Comparison of ENCODE assay signal across 18 mouse cellular contexts in the genomic region with DNA sequence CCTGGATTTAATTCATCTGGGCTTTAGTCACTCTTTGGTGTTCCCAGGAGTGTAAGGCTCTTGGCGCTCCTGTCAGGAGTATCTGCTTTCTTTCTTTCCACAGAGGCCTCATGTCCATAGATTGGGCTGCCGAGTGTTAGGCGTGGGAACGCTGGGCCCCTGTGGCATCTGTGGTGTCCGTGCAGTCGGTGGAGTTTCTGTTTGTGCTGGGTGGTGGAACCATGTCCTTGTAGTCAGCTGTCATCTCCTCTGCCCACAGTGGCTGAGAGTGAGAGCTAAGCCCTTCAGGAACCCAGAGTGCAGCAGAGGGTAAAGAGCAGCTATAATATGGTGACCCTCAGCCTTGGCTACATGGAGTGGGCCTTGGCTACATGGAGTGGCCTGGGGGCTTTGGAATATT.
DNase-seq lines count a peak whose midpoint lies in the region; ATAC-seq lines count a peak whose summit lies in the region.
"Had no signal": no experiment of that assay in that cellular context is flagged by ENCODE, and none has a peak within 500 bp of the region (broad histone marks: within the 10 kb centered on the region; RNA-seq: fewer than 3 reads in every experiment).

No protein-coding gene starts in this region.

- no peak for DNase-seq in heart, adult 9 months (ENCODE audit: low spot score in 2 of 2)
- DNase-seq in spleen, postnatal 14 days (ENCODE audit: low spot score in 2 of 2): no peak
- no peak for DNase-seq in left cerebral cortex, postnatal 36 days (ENCODE audit: low spot score in 2 of 2)
- DNase-seq: adrenal gland, adult 2 months; cerebellum, adult 2 months; cerebellum, postnatal 25 days; gastrocnemius, adult 2 months; kidney, adult 2 months; layer of hippocampus, adult 9-11 months; thymus, postnatal 25 days had no signal

- H3K36me3 ChIP-seq in heart, embryonic 14.5 days (ENCODE audit: control insufficient read depth, insufficient read depth, low read length): peaks cover 11% of the 10 kb centered on the region
- peaks cover 79% of the 10 kb centered on the region for H3K36me3 ChIP-seq in megakaryocyte, embryonic 14.5 days (replicated peaks; ENCODE audit: low read length)
- H3K36me3 ChIP-seq: embryonic facial prominence, embryonic 15.5 days had no signal

- intact Hi-C loops in left cerebral cortex, postnatal 36 days (cut with DNase I): no loop called here

- H3K9me3 ChIP-seq in heart, embryonic 14.5 days (ENCODE audit: control insufficient read depth, low read length): no peaks in the 10 kb centered on the region
- no peaks in the 10 kb centered on the region for H3K9me3 ChIP-seq in megakaryocyte, embryonic 14.5 days
- H3K9me3 ChIP-seq: embryonic facial prominence, embryonic 15.5 days; midbrain, embryonic 13.5 days had no signal

- H3K27ac ChIP-seq in heart, embryonic 14.5 days (replicated peaks in 1 of 2; ENCODE audit: control insufficient read depth in 1 of 2, insufficient read depth in 1 of 2, low read depth in 2 of 2, low read length in 2 of 2): peak overlapping the region; percentile 50 to 80
- H3K27ac ChIP-seq: embryonic facial prominence, embryonic 15.5 days; gastrocnemius, adult 2 months; kidney, postnatal 0 days; midbrain, embryonic 13.5 days had no signal

- WGBS in heart, embryonic 14.5 days: 30% methylated on average over 6 of the region's 6 CpGs

- peak; percentile 80 for ATAC-seq in heart, embryonic 14.5 days (ENCODE audit: insufficient number of reproducible peaks, insufficient read depth, low FRiP score, low read depth)
- ATAC-seq in megakaryocyte, adult 5-6 weeks (ENCODE audit: poor library complexity, severe bottlenecking): no peak
- peak; percentile 19; the same call in 1 of the 2 replicates for ATAC-seq in megakaryocyte-erythroid progenitor cell, adult 5-6 weeks (replicated peaks; ENCODE audit: low FRiP score, low TSS enrichment, poor library complexity, severe bottlenecking)
- ATAC-seq: forebrain, embryonic 14.5 days; midbrain, embryonic 13.5 days had no signal

- no peak overlapping the region for H3K9ac ChIP-seq in heart, embryonic 14.5 days (ENCODE audit: low read length)
- H3K9ac ChIP-seq: embryonic facial prominence, embryonic 15.5 days; midbrain, embryonic 13.5 days had no signal

- no peak overlapping the region for H3K4me2 ChIP-seq in heart, embryonic 14.5 days (ENCODE audit: low read length)
- H3K4me2 ChIP-seq: embryonic facial prominence, embryonic 15.5 days; midbrain, embryonic 13.5 days had no signal

- no peaks in the 10 kb centered on the region for H3K27me3 ChIP-seq in heart, embryonic 14.5 days (ENCODE audit: control insufficient read depth, insufficient read depth, low read length)
- no peaks in the 10 kb centered on the region for H3K27me3 ChIP-seq in megakaryocyte, embryonic 14.5 days (replicated peaks)
- H3K27me3 ChIP-seq: embryonic facial prominence, embryonic 15.5 days; midbrain, embryonic 13.5 days had no signal

- H3K4me3 ChIP-seq in heart, embryonic 14.5 days (ENCODE audit: control insufficient read depth in 1 of 2, insufficient read depth in 1 of 2, low read depth in 1 of 2, low read length in 2 of 2): no peak overlapping the region
- H3K4me3 ChIP-seq in megakaryocyte, embryonic 14.5 days (replicated peaks): peak overlapping the region; percentile 66
- H3K4me3 ChIP-seq: embryonic facial prominence, embryonic 15.5 days; gastrocnemius, adult 2 months; midbrain, embryonic 13.5 days had no signal

- peaks cover 13 to 22% of the 10 kb centered on the region in 2 experiments for H3K4me1 ChIP-seq in heart, embryonic 14.5 days (ENCODE audit: control insufficient read depth in 2 of 2, insufficient read depth in 2 of 2, low read length in 2 of 2)
- H3K4me1 ChIP-seq in megakaryocyte, embryonic 14.5 days: peaks cover 59% of the 10 kb centered on the region
- H3K4me1 ChIP-seq: embryonic facial prominence, embryonic 15.5 days; midbrain, embryonic 13.5 days had no signal
